Mouse (Mus musculus) limb, embryonic 12.5 days (tissue): ENCODE results near the gene Nkg7. TPM values are rescaled to one million over a fixed set of nuclear protein-coding genes. Genes with fewer than 3 reads are reported as not detected.

ENCODE experiments used
- ATAC-seq: fragments of 200-750 bp; cut with Nextera tagmentation; 2 replicates; pipeline ENCODE4 v1.8.0; 2017; ENCODE audit warnings: low read depth, moderate TSS enrichment; ENCODE audit not compliant: insufficient number of reproducible peaks, insufficient read depth, low FRiP score, low TSS enrichment
- H3K27ac ChIP-seq: fragments of 300-500 bp; sonication (generic); 2 replicates; pipeline ENCODE4 v1.5.1; 2016; ENCODE audit warnings: mild to moderate bottlenecking, moderate library complexity
- H3K27me3 ChIP-seq: fragments of 300-500 bp; sonication (generic); 2 replicates; pipeline ENCODE4 v1.6.1; 2016; ENCODE audit warnings: mild to moderate bottlenecking, moderate library complexity
- H3K36me3 ChIP-seq: fragments of 300-500 bp; sonication (generic); 2 replicates; pipeline ENCODE4 v1.6.1; 2016; ENCODE audit warnings: mild to moderate bottlenecking, moderate library complexity
- H3K4me1 ChIP-seq: fragments of 300-500 bp; sonication (generic); replicated peaks from 2 replicates; pipeline ENCODE4 v1.6.1; 2016
- H3K4me2 ChIP-seq: fragments of 300-500 bp; sonication (generic); 2 replicates; pipeline ENCODE4 v1.6.1; 2016; ENCODE audit warnings: mild to moderate bottlenecking, moderate library complexity
- H3K4me3 ChIP-seq: fragments of 300-500 bp; sonication (generic); replicated peaks from 2 replicates; pipeline ENCODE4 v1.5.1; 2016; ENCODE audit warnings: mild to moderate bottlenecking
- H3K9ac ChIP-seq: fragments of 300-500 bp; sonication (generic); replicated peaks from 2 replicates; pipeline ENCODE4 v1.6.1; 2016; ENCODE audit warnings: mild to moderate bottlenecking, moderate library complexity
- H3K9me3 ChIP-seq: fragments of 300-500 bp; sonication (generic); 2 replicates; pipeline ENCODE4 v1.6.1; 2016; ENCODE audit warnings: mild to moderate bottlenecking, moderate library complexity
- WGBS: fragments of 180-500 bp; shearing (Covaris S2); methylation state at CpG from one replicate; pipeline ENCODE4 v1.1.7; 2016; 5-methylcytosine and 5-hydroxymethylcytosine counted together
- polyA plus RNA-seq: library from polyadenylated mRNA; unstranded; fragments of >200 nt; fragmentation: Nextera tagmentation; extraction: Ambion mirVana; gene quantifications from 2 replicates; pipeline ENCODE4 v1.2.1, GENCODE M21; 2016

Nkg7 gene
- polyA plus RNA-seq, 1 experiment from 2014 or later = not detected

GRCm38 (mm10) chr7:43423991-43424625, 12.8 kb upstream of the Nkg7 start:
- WGBS = 64% methylated on average over 3 of the region's 3 CpGs
- H3K9me3 ChIP-seq = no peaks in the 10 kb centered on the region
- H3K4me3 ChIP-seq = no peak overlapping the region
- no peaks in the 10 kb centered on the region for H3K36me3 ChIP-seq
- no peak overlapping the region for H3K27ac ChIP-seq
- no peak overlapping the region for H3K9ac ChIP-seq
- H3K27me3 ChIP-seq = no peaks in the 10 kb centered on the region
- ATAC-seq = no peak
- no peak overlapping the region for H3K4me2 ChIP-seq
- no peaks in the 10 kb centered on the region; the same call in 1 of the 2 replicates for H3K4me1 ChIP-seq

- Histone ChIP-seq H3K36me3 (no peaks in the 10 kb centered on the region), H3K4me1 (no peaks in the 10 kb centered on the region; the same call in 1 of the 2 replicates), H3K4me3 (no peak within 1 kb of the TSS), H3K9me3 (no peaks in the 10 kb centered on the region), H3K4me2 (no peak within 1 kb of the TSS), H3K27me3 (no peaks in the 10 kb centered on the region), H3K9ac (no peak within 1 kb of the TSS), H3K27ac (no peak within 1 kb of the TSS)
- no peak for ATAC-seq
- 80% methylated on average over 8 of the region's 8 CpGs for WGBS
These were observed 9.5 kb upstream of the Nkg7 start, which contains the start of gene Lim2 for GRCm38 (mm10) chr7:43427406-43427805. Lim2 (plus strand) TSS chr7:43427670.

- Histone ChIP-seq H3K9me3 (no peaks in the 10 kb centered on the region), H3K9ac (no peak overlapping the region), H3K27me3 (no peaks in the 10 kb centered on the region), H3K4me3 (no peak overlapping the region), H3K4me2 (no peak overlapping the region), H3K36me3 (no peaks in the 10 kb centered on the region), H3K4me1 (no peaks in the 10 kb centered on the region), H3K27ac (no peak overlapping the region)
- 65% methylated on average over 4 of the region's 4 CpGs for WGBS
- ATAC-seq = no peak
These were observed 7.4 kb upstream of the Nkg7 start for GRCm38 (mm10) chr7:43429500-43429899.

- H3K9ac ChIP-seq = no peak overlapping the region
- no peaks in the 10 kb centered on the region for H3K36me3 ChIP-seq
- 80% methylated on average over 4 of the region's 4 CpGs for WGBS
- no peak overlapping the region for H3K27ac ChIP-seq
- no peaks in the 10 kb centered on the region for H3K9me3 ChIP-seq
- no peak for ATAC-seq
- no peak overlapping the region for H3K4me2 ChIP-seq
- H3K27me3 ChIP-seq = no peaks in the 10 kb centered on the region
- no peak overlapping the region for H3K4me3 ChIP-seq
- H3K4me1 ChIP-seq = no peaks in the 10 kb centered on the region
These were observed 4.0 kb upstream of the Nkg7 start for GRCm38 (mm10) chr7:43432891-43433290.

GRCm38 (mm10) chr7:43434676-43435075, 2.2 kb upstream of the Nkg7 start:
- H3K4me1 ChIP-seq = no peaks in the 10 kb centered on the region
- no peak overlapping the region for H3K4me3 ChIP-seq
- no peaks in the 10 kb centered on the region for H3K36me3 ChIP-seq
- 88% methylated on average over 5 of the region's 5 CpGs for WGBS
- no peaks in the 10 kb centered on the region for H3K9me3 ChIP-seq
- no peak overlapping the region for H3K4me2 ChIP-seq
- ATAC-seq = no peak
- no peak overlapping the region for H3K9ac ChIP-seq
- no peaks in the 10 kb centered on the region for H3K27me3 ChIP-seq
- H3K27ac ChIP-seq = no peak overlapping the region

GRCm38 (mm10) chr7:43438611-43439010, 1.7 kb downstream of the Nkg7 start:
- 84% methylated on average over 4 of the region's 4 CpGs for WGBS
- peaks cover 6% of the 10 kb centered on the region for H3K4me1 ChIP-seq
- no peaks in the 10 kb centered on the region for H3K9me3 ChIP-seq
- H3K36me3 ChIP-seq = no peaks in the 10 kb centered on the region
- ATAC-seq = no peak
- no peak overlapping the region for H3K27ac ChIP-seq
- H3K27me3 ChIP-seq = no peaks in the 10 kb centered on the region
- no peak overlapping the region for H3K9ac ChIP-seq
- no peak overlapping the region for H3K4me2 ChIP-seq
- no peak overlapping the region for H3K4me3 ChIP-seq

- H3K27ac ChIP-seq = no peak within 1 kb of the TSS
- no peaks in the 10 kb centered on the region for H3K36me3 ChIP-seq
- H3K4me1 ChIP-seq = peaks cover 17% of the 10 kb centered on the region
- ATAC-seq = no peak
- H3K9ac ChIP-seq = no peak within 1 kb of the TSS
- H3K27me3 ChIP-seq = no peaks in the 10 kb centered on the region
- 83% methylated on average over 6 of the region's 6 CpGs for WGBS
- no peak within 1 kb of the TSS for H3K4me2 ChIP-seq
- no peak within 1 kb of the TSS for H3K4me3 ChIP-seq
- H3K9me3 ChIP-seq = no peaks in the 10 kb centered on the region
These were observed 3.6 kb downstream of the Nkg7 start, which contains the start of gene Cldnd2 for GRCm38 (mm10) chr7:43440482-43440881. Cldnd2 (plus strand) TSS chr7:43440782.

GRCm38 (mm10) chr7:43441071-43441470, 4.2 kb downstream of the Nkg7 start:
- peaks cover 17% of the 10 kb centered on the region for H3K4me1 ChIP-seq
- H3K27me3 ChIP-seq = no peaks in the 10 kb centered on the region
- no peaks in the 10 kb centered on the region for H3K36me3 ChIP-seq
- H3K4me3 ChIP-seq = no peak overlapping the region
- H3K9me3 ChIP-seq = no peaks in the 10 kb centered on the region
- H3K27ac ChIP-seq = no peak overlapping the region
- ATAC-seq = no peak
- H3K4me2 ChIP-seq = no peak overlapping the region
- H3K9ac ChIP-seq = no peak overlapping the region
- 78% methylated on average over 3 of the region's 3 CpGs for WGBS

GRCm38 (mm10) chr7:43442684-43443083, 5.8 kb downstream of the Nkg7 start:
- WGBS = 15% methylated on average over 9 of the region's 9 CpGs
- no peak for ATAC-seq

GRCm38 (mm10) chr7:43443126-43443916, 6.4 kb downstream of the Nkg7 start:
- Histone ChIP-seq H3K27ac (peak overlapping the region; percentile 95), H3K4me1 (peaks cover 17% of the 10 kb centered on the region), H3K4me2 (peak overlapping the region; percentile 80), H3K9me3 (no peaks in the 10 kb centered on the region), H3K27me3 (no peaks in the 10 kb centered on the region), H3K9ac (peak overlapping the region; percentile 60), H3K4me3 (peak overlapping the region; percentile 54), H3K36me3 (no peaks in the 10 kb centered on the region)
- WGBS = 1% methylated on average over 36 of the region's 36 CpGs
- peak; percentile 79 for ATAC-seq

More at GRCm38 (mm10) chr7:43442684-43443083, 5.8 kb downstream of the Nkg7 start:
- Histone ChIP-seq H3K4me3 (peak overlapping the region; percentile 54), H3K4me2 (peak overlapping the region; percentile 80), H3K9ac (peak overlapping the region; percentile 60), H3K4me1 (peaks cover 17% of the 10 kb centered on the region), H3K27ac (peak overlapping the region; percentile 95), H3K9me3 (no peaks in the 10 kb centered on the region), H3K27me3 (no peaks in the 10 kb centered on the region), H3K36me3 (no peaks in the 10 kb centered on the region)

GRCm38 (mm10) chr7:43443917-43444293, 7.0 kb downstream of the Nkg7 start, which contains the start of the genes Etfb and Gm45233:
Etfb (plus strand) TSS chr7:43444083.
Gm45233 (plus strand) TSS chr7:43444128.
- H3K9me3 ChIP-seq = no peaks in the 10 kb centered on the region
- H3K4me2 ChIP-seq = peak within 1 kb of the TSS; percentile 80
- no peaks in the 10 kb centered on the region for H3K36me3 ChIP-seq
- peak within 1 kb of the TSS; percentile 54 for H3K4me3 ChIP-seq
- under 1% methylated on average over 27 of the region's 27 CpGs for WGBS
- peak; percentile 96 for ATAC-seq
- peak within 1 kb of the TSS; percentile 95 for H3K27ac ChIP-seq
- H3K27me3 ChIP-seq = no peaks in the 10 kb centered on the region
- H3K4me1 ChIP-seq = peaks cover 17% of the 10 kb centered on the region
- H3K9ac ChIP-seq = peak within 1 kb of the TSS; percentile 60
